Mouse (Mus musculus): ENCODE measurements around the gene Actn2. TPM values are rescaled to one million over a fixed set of nuclear protein-coding genes. Genes with fewer than 3 reads are reported as not detected.

Gene Actn2
- total RNA-seq, 2 experiments from 2014 or later: 15.2 to 19.4 TPM

GRCm38 (mm10) chr13:12318017-12318416 lies 22.5 kb downstream of the Actn2 start:
- DNase-seq (ENCODE audit: low spot score in 2 of 2): no peak
- intact Hi-C loops (cut with DNase I): no loop called here

GRCm38 (mm10) chr13:12317191-12317765 lies 23.3 kb downstream of the Actn2 start:
- no peak for DNase-seq (ENCODE audit: low spot score in 2 of 2)
- intact Hi-C loops (cut with DNase I): no loop called here

GRCm38 (mm10) chr13:12314173-12314572 lies 26.4 kb downstream of the Actn2 start:
- intact Hi-C loops (cut with DNase I): no loop called here
- DNase-seq (ENCODE audit: low spot score in 2 of 2): no peak

- no peak for DNase-seq (ENCODE audit: low spot score in 2 of 2)
- intact Hi-C loops (cut with DNase I): no loop called here
Observed at GRCm38 (mm10) chr13:12311930-12312492, 28.5 kb downstream of the Actn2 start.

GRCm38 (mm10) chr13:12311371-12311770 lies 29.2 kb downstream of the Actn2 start:
- DNase-seq (ENCODE audit: low spot score in 2 of 2): no peak

GRCm38 (mm10) chr13:12309446-12309845 lies 31.1 kb downstream of the Actn2 start:
- intact Hi-C loops (cut with DNase I): no loop called here
- no peak for DNase-seq (ENCODE audit: low spot score in 2 of 2)

More at GRCm38 (mm10) chr13:12311371-12311770, 29.2 kb downstream of the Actn2 start:
- intact Hi-C loops (cut with DNase I): no loop called here

GRCm38 (mm10) chr13:12308878-12309277 lies 31.7 kb downstream of the Actn2 start:
- intact Hi-C loops (cut with DNase I): no loop called here
- no peak for DNase-seq (ENCODE audit: low spot score in 2 of 2)

GRCm38 (mm10) chr13:12308473-12308872 lies 32.1 kb downstream of the Actn2 start:
- DNase-seq (ENCODE audit: low spot score in 2 of 2): no peak
- intact Hi-C loops (cut with DNase I): no loop called here

GRCm38 (mm10) chr13:12307286-12307685 lies 33.3 kb downstream of the Actn2 start:
- no peak for DNase-seq (ENCODE audit: low spot score in 2 of 2)
- intact Hi-C loops (cut with DNase I): no loop called here

- no peak for DNase-seq (ENCODE audit: low spot score in 2 of 2)
- intact Hi-C loops (cut with DNase I): no loop called here
Observed at GRCm38 (mm10) chr13:12305540-12305939, 35.0 kb downstream of the Actn2 start.

GRCm38 (mm10) chr13:12304991-12305390 lies 35.6 kb downstream of the Actn2 start:
- DNase-seq (ENCODE audit: low spot score in 2 of 2): no peak
- intact Hi-C loops (cut with DNase I): no loop called here

GRCm38 (mm10) chr13:12297777-12298176 lies 42.8 kb downstream of the Actn2 start:
- intact Hi-C loops (cut with DNase I): no loop called here
- no peak for DNase-seq (ENCODE audit: low spot score in 2 of 2)

GRCm38 (mm10) chr13:12296701-12297100 lies 43.9 kb downstream of the Actn2 start:
- intact Hi-C loops (cut with DNase I): loop anchor here (1.0 kb wide), 1 partner anchor 90 kb away; no protein-coding TSS in a partner anchor
- DNase-seq (ENCODE audit: low spot score in 2 of 2): peak in 1 of 2 experiments; percentile 25

- intact Hi-C loops (cut with DNase I): no loop called here
- no peak for DNase-seq (ENCODE audit: low spot score in 2 of 2)
Observed at GRCm38 (mm10) chr13:12293810-12294209, 46.8 kb downstream of the Actn2 start.

- intact Hi-C loops (cut with DNase I): no loop called here
- no peak for DNase-seq (ENCODE audit: low spot score in 2 of 2)
Observed at GRCm38 (mm10) chr13:12290700-12291099, 49.9 kb downstream of the Actn2 start.

- no peak for DNase-seq (ENCODE audit: low spot score in 2 of 2)
- intact Hi-C loops (cut with DNase I): no loop called here
Observed at GRCm38 (mm10) chr13:12284528-12284927, 56.0 kb downstream of the Actn2 start.

GRCm38 (mm10) chr13:12283826-12284225 lies 56.7 kb downstream of the Actn2 start:
- intact Hi-C loops (cut with DNase I): no loop called here
- DNase-seq (ENCODE audit: low spot score in 2 of 2): no peak

- DNase-seq (ENCODE audit: low spot score in 2 of 2): no peak
- intact Hi-C loops (cut with DNase I): no loop called here
Observed at GRCm38 (mm10) chr13:12274721-12275120, 65.8 kb downstream of the Actn2 start.

GRCm38 (mm10) chr13:12274220-12274619 lies 66.3 kb downstream of the Actn2 start:
- no peak for DNase-seq (ENCODE audit: low spot score in 2 of 2)
- intact Hi-C loops (cut with DNase I): no loop called here

- DNase-seq (ENCODE audit: low spot score in 2 of 2): peak; percentile 16 to 31
- intact Hi-C loops (cut with DNase I): no loop called here
Observed at GRCm38 (mm10) chr13:12272953-12273352, 67.6 kb downstream of the Actn2 start.

GRCm38 (mm10) chr13:12267971-12268370 lies 72.6 kb downstream of the Actn2 start:
- intact Hi-C loops (cut with DNase I): loop anchor here (10.0 kb wide), 1 partner anchor 503 kb away; no protein-coding TSS in a partner anchor
- no peak for DNase-seq (ENCODE audit: low spot score in 2 of 2)

All from left cerebral cortex, postnatal 36 days (tissue).